Mouse (Mus musculus): ENCODE measurements around the gene Bbs7.

Gene Bbs7

GRCm38 (mm10) chr3:36551343-36551742, 61.9 kb downstream of the Bbs7 start:
- DNase-seq: peak; percentile 10 to 24

- no peak for DNase-seq
These were observed 68.3 kb downstream of the Bbs7 start for GRCm38 (mm10) chr3:36544961-36545360.

- no peak for DNase-seq
These were observed 71.9 kb downstream of the Bbs7 start for GRCm38 (mm10) chr3:36541399-36541798.

- DNase-seq: no peak
These were observed 72.5 kb downstream of the Bbs7 start for GRCm38 (mm10) chr3:36540756-36541155.

GRCm38 (mm10) chr3:36537701-36538470, 75.4 kb downstream of the Bbs7 start:
- DNase-seq: no peak

- no peak for DNase-seq
These were observed 77.2 kb downstream of the Bbs7 start for GRCm38 (mm10) chr3:36536041-36536440.

GRCm38 (mm10) chr3:36533201-36533672, 80.0 kb downstream of the Bbs7 start:
- DNase-seq: no peak

- DNase-seq: no peak
These were observed 80.5 kb downstream of the Bbs7 start for GRCm38 (mm10) chr3:36532738-36533137.

- no peak for DNase-seq
These were observed 81.2 kb downstream of the Bbs7 start for GRCm38 (mm10) chr3:36531979-36532542.

- no peak for DNase-seq
These were observed 82.0 kb downstream of the Bbs7 start for GRCm38 (mm10) chr3:36531242-36531641.

GRCm38 (mm10) chr3:36530781-36531180, 82.5 kb downstream of the Bbs7 start:
- no peak for DNase-seq

GRCm38 (mm10) chr3:36530345-36530744, 82.9 kb downstream of the Bbs7 start:
- no peak for DNase-seq

GRCm38 (mm10) chr3:36524466-36524865, 88.8 kb downstream of the Bbs7 start:
- DNase-seq: no peak
